Mouse (Mus musculus): Measurements from ENCODE around the gene Dnttip2. TPM values are rescaled to one million over a fixed set of nuclear protein-coding genes. Genes with fewer than 3 reads are reported as not detected.

Dnttip2 gene
- total RNA-seq, 1 experiment = 97.6 TPM

GRCm38 (mm10) chr3:122316621-122317020, 42.4 kb downstream of the Dnttip2 start:
- no peak overlapping the region for H3K9ac ChIP-seq (ENCODE audit: insufficient read depth, low read depth, low read length, poor library complexity, severe bottlenecking)
- H3K4me1 ChIP-seq (ENCODE audit: control insufficient read depth in 2 of 2, insufficient read depth in 2 of 2, low read length in 2 of 2, poor library complexity in 1 of 2) = peaks cover 0 to 3% of the 10 kb centered on the region in 2 experiments; a peak in 1 of 4 replicates
- no peak overlapping the region for H3K4me3 ChIP-seq (ENCODE audit: insufficient read depth in 1 of 2, low read depth in 1 of 2, low read length in 2 of 2, poor library complexity in 1 of 2, severe bottlenecking in 1 of 2)
- H3K27ac ChIP-seq (ENCODE audit: insufficient read depth, low read depth, low read length, poor library complexity, severe bottlenecking) = no peak overlapping the region
- no peak for DNase-seq (ENCODE audit: low read depth, low spot score)
- no peaks in the 10 kb centered on the region for H3K9me3 ChIP-seq (ENCODE audit: control insufficient read depth, insufficient read depth, low read depth, low read length)
- in situ Hi-C loops (cut with MboI; ENCODE audit: low sequenced_read_pairs in 2 of 2, unreplicated experiment in 2 of 2) = loop anchor here in 1 of 2 experiments (10.0 to 25.0 kb wide), 2 partner anchors 158 to 321 kb away; no protein-coding TSS in a partner anchor
- H3K36me3 ChIP-seq (ENCODE audit: control insufficient read depth, insufficient read depth, low read length, poor library complexity, severe bottlenecking) = no peaks in the 10 kb centered on the region
- TF ChIP-seq MAFK (IDR thresholded peaks at IDR 0.05; ENCODE audit: insufficient read depth, low read depth, low read length) (no peak), ZC3H11A (IDR thresholded peaks at IDR 0.05; ENCODE audit: borderline replicate concordance, low read depth, low read length) (no peak), HCFC1 (IDR thresholded peaks at IDR 0.05; ENCODE audit: borderline replicate concordance, insufficient read depth, low read length) (no peak), ZNF384 (IDR thresholded peaks at IDR 0.05; ENCODE audit: low read depth, low read length) (no peak), CHD2 (IDR thresholded peaks at IDR 0.05; ENCODE audit: low read depth, low read length) (no peak)

GRCm38 (mm10) chr3:122317339-122317738, 43.2 kb downstream of the Dnttip2 start:
- TF ChIP-seq HCFC1 (IDR thresholded peaks at IDR 0.05; ENCODE audit: borderline replicate concordance, insufficient read depth, low read length) (no peak), MAFK (IDR thresholded peaks at IDR 0.05; ENCODE audit: insufficient read depth, low read depth, low read length) (no peak), ZC3H11A (IDR thresholded peaks at IDR 0.05; ENCODE audit: borderline replicate concordance, low read depth, low read length) (no peak), ZNF384 (IDR thresholded peaks at IDR 0.05; ENCODE audit: low read depth, low read length) (no peak), CHD2 (IDR thresholded peaks at IDR 0.05; ENCODE audit: low read depth, low read length) (no peak)
- Histone ChIP-seq H3K9ac (ENCODE audit: insufficient read depth, low read depth, low read length, poor library complexity, severe bottlenecking) (no peak overlapping the region), H3K4me1 (ENCODE audit: control insufficient read depth in 2 of 2, insufficient read depth in 2 of 2, low read length in 2 of 2, poor library complexity in 1 of 2) (peaks cover 0 to 2% of the 10 kb centered on the region in 2 experiments; a peak in 1 of 4 replicates), H3K4me3 (ENCODE audit: insufficient read depth in 1 of 2, low read depth in 1 of 2, low read length in 2 of 2, poor library complexity in 1 of 2, severe bottlenecking in 1 of 2) (no peak overlapping the region), H3K27ac (ENCODE audit: insufficient read depth, low read depth, low read length, poor library complexity, severe bottlenecking) (no peak overlapping the region), H3K36me3 (ENCODE audit: control insufficient read depth, insufficient read depth, low read length, poor library complexity, severe bottlenecking) (no peaks in the 10 kb centered on the region), H3K9me3 (ENCODE audit: control insufficient read depth, insufficient read depth, low read depth, low read length) (no peaks in the 10 kb centered on the region)
- in situ Hi-C loops (cut with MboI; ENCODE audit: low sequenced_read_pairs in 2 of 2, unreplicated experiment in 2 of 2) = loop anchor here in 1 of 2 experiments (10.0 to 25.0 kb wide), 2 partner anchors 157 to 320 kb away; no protein-coding TSS in a partner anchor
- DNase-seq (ENCODE audit: low read depth, low spot score) = no peak

GRCm38 (mm10) chr3:122322226-122322625, 48.0 kb downstream of the Dnttip2 start:
- no peaks in the 10 kb centered on the region for H3K9me3 ChIP-seq (ENCODE audit: control insufficient read depth, insufficient read depth, low read depth, low read length)
- in situ Hi-C loops (cut with MboI; ENCODE audit: low sequenced_read_pairs in 2 of 2, unreplicated experiment in 2 of 2) = loop anchor here (5.0 to 25.0 kb wide), 2 partner anchors 155 to 315 kb away; no protein-coding TSS in a partner anchor
- no peak for DNase-seq (ENCODE audit: low read depth, low spot score)
- H3K4me1 ChIP-seq (ENCODE audit: control insufficient read depth in 2 of 2, insufficient read depth in 2 of 2, low read length in 2 of 2, poor library complexity in 1 of 2) = no peaks in the 10 kb centered on the region
- TF ChIP-seq CHD2 (IDR thresholded peaks at IDR 0.05; ENCODE audit: low read depth, low read length) = no peak
- TF ChIP-seq MAFK (IDR thresholded peaks at IDR 0.05; ENCODE audit: insufficient read depth, low read depth, low read length) = no peak
- TF ChIP-seq HCFC1 (IDR thresholded peaks at IDR 0.05; ENCODE audit: borderline replicate concordance, insufficient read depth, low read length) = no peak
- TF ChIP-seq ZC3H11A (IDR thresholded peaks at IDR 0.05; ENCODE audit: borderline replicate concordance, low read depth, low read length) = no peak
- TF ChIP-seq ZNF384 (IDR thresholded peaks at IDR 0.05; ENCODE audit: low read depth, low read length) = no peak
- H3K4me3 ChIP-seq (ENCODE audit: insufficient read depth in 1 of 2, low read depth in 1 of 2, low read length in 2 of 2, poor library complexity in 1 of 2, severe bottlenecking in 1 of 2) = no peak overlapping the region
- H3K9ac ChIP-seq (ENCODE audit: insufficient read depth, low read depth, low read length, poor library complexity, severe bottlenecking) = no peak overlapping the region
- no peak overlapping the region for H3K27ac ChIP-seq (ENCODE audit: insufficient read depth, low read depth, low read length, poor library complexity, severe bottlenecking)
- H3K36me3 ChIP-seq (ENCODE audit: control insufficient read depth, insufficient read depth, low read length, poor library complexity, severe bottlenecking) = no peaks in the 10 kb centered on the region

GRCm38 (mm10) chr3:122323841-122324240, 49.7 kb downstream of the Dnttip2 start:
- H3K4me1 ChIP-seq (ENCODE audit: control insufficient read depth in 2 of 2, insufficient read depth in 2 of 2, low read length in 2 of 2, poor library complexity in 1 of 2) = no peaks in the 10 kb centered on the region
- DNase-seq (ENCODE audit: low read depth, low spot score) = no peak
- in situ Hi-C loops (cut with MboI; ENCODE audit: low sequenced_read_pairs in 2 of 2, unreplicated experiment in 2 of 2) = loop anchor here (5.0 to 25.0 kb wide), 2 partner anchors 153 to 313 kb away; no protein-coding TSS in a partner anchor
- H3K36me3 ChIP-seq (ENCODE audit: control insufficient read depth, insufficient read depth, low read length, poor library complexity, severe bottlenecking) = no peaks in the 10 kb centered on the region
- no peak overlapping the region for H3K27ac ChIP-seq (ENCODE audit: insufficient read depth, low read depth, low read length, poor library complexity, severe bottlenecking)
- no peak overlapping the region for H3K4me3 ChIP-seq (ENCODE audit: insufficient read depth in 1 of 2, low read depth in 1 of 2, low read length in 2 of 2, poor library complexity in 1 of 2, severe bottlenecking in 1 of 2)
- no peak for TF ChIP-seq HCFC1 (IDR thresholded peaks at IDR 0.05; ENCODE audit: borderline replicate concordance, insufficient read depth, low read length)
- H3K9ac ChIP-seq (ENCODE audit: insufficient read depth, low read depth, low read length, poor library complexity, severe bottlenecking) = no peak overlapping the region
- no peaks in the 10 kb centered on the region for H3K9me3 ChIP-seq (ENCODE audit: control insufficient read depth, insufficient read depth, low read depth, low read length)

GRCm38 (mm10) chr3:122324528-122324927, 50.3 kb downstream of the Dnttip2 start:
- Histone ChIP-seq H3K9ac (ENCODE audit: insufficient read depth, low read depth, low read length, poor library complexity, severe bottlenecking) (no peak overlapping the region), H3K27ac (ENCODE audit: insufficient read depth, low read depth, low read length, poor library complexity, severe bottlenecking) (no peak overlapping the region), H3K36me3 (ENCODE audit: control insufficient read depth, insufficient read depth, low read length, poor library complexity, severe bottlenecking) (no peaks in the 10 kb centered on the region), H3K4me1 (ENCODE audit: control insufficient read depth in 2 of 2, insufficient read depth in 2 of 2, low read length in 2 of 2, poor library complexity in 1 of 2) (no peaks in the 10 kb centered on the region), H3K9me3 (ENCODE audit: control insufficient read depth, insufficient read depth, low read depth, low read length) (no peaks in the 10 kb centered on the region), H3K4me3 (ENCODE audit: insufficient read depth in 1 of 2, low read depth in 1 of 2, low read length in 2 of 2, poor library complexity in 1 of 2, severe bottlenecking in 1 of 2) (no peak overlapping the region)
- in situ Hi-C loops (cut with MboI; ENCODE audit: low sequenced_read_pairs in 2 of 2, unreplicated experiment in 2 of 2) = loop anchor here (5.0 to 25.0 kb wide), 2 partner anchors 153 to 313 kb away; no protein-coding TSS in a partner anchor
- TF ChIP-seq ZNF384 (IDR thresholded peaks at IDR 0.05; ENCODE audit: low read depth, low read length) = no peak
- TF ChIP-seq CHD2 (IDR thresholded peaks at IDR 0.05; ENCODE audit: low read depth, low read length) = no peak
- TF ChIP-seq ZC3H11A (IDR thresholded peaks at IDR 0.05; ENCODE audit: borderline replicate concordance, low read depth, low read length) = no peak
- DNase-seq (ENCODE audit: low read depth, low spot score) = no peak

Measured in ES-E14 (cell line).